Mouse (Mus musculus) embryonic facial prominence, embryonic 12.5 days (tissue): ENCODE results near the gene Zswim8. TPM values are rescaled to one million over a fixed set of nuclear protein-coding genes. Genes with fewer than 3 reads are reported as not detected.
A peak's percentile ranks its signal among the peaks of the same experiment; 100 is the strongest.

Experiments used
- ATAC-seq: fragments of 200-750 bp; cut with Nextera tagmentation; 2 replicates; pipeline ENCODE4 v1.8.0; 2017; ENCODE audit not compliant: insufficient number of reproducible peaks, insufficient read depth, low FRiP score, low TSS enrichment
- H3K27ac ChIP-seq: fragments of 300-500 bp; sonication (generic); 2 replicates; pipeline ENCODE4 v1.5.1; 2016; ENCODE audit warnings: mild to moderate bottlenecking
- H3K27me3 ChIP-seq: fragments of 300-500 bp; sonication (generic); 2 replicates; pipeline ENCODE4 v1.6.1; 2016; ENCODE audit warnings: mild to moderate bottlenecking, moderate library complexity
- H3K36me3 ChIP-seq: fragments of 300-500 bp; sonication (generic); 2 replicates; pipeline ENCODE4 v1.6.1; 2016; ENCODE audit warnings: mild to moderate bottlenecking
- H3K4me1 ChIP-seq: fragments of 300-500 bp; sonication (generic); 2 replicates; pipeline ENCODE4 v1.6.1; 2016
- H3K4me2 ChIP-seq: fragments of 300-500 bp; sonication (generic); replicated peaks from 2 replicates; pipeline ENCODE4 v1.6.1; 2016; ENCODE audit warnings: mild to moderate bottlenecking, moderate library complexity
- H3K4me3 ChIP-seq: fragments of 300-500 bp; sonication (generic); 2 replicates; pipeline ENCODE4 v1.5.1; 2016; ENCODE audit warnings: mild to moderate bottlenecking
- H3K9ac ChIP-seq: fragments of 300-500 bp; sonication (generic); 2 replicates; pipeline ENCODE4 v1.6.1; 2016; ENCODE audit warnings: mild to moderate bottlenecking, moderate library complexity
- H3K9me3 ChIP-seq: fragments of 300-500 bp; sonication (generic); 2 replicates; pipeline ENCODE4 v1.6.1; 2016; ENCODE audit warnings: mild to moderate bottlenecking, moderate library complexity
- WGBS: fragments of 180-500 bp; shearing (Covaris S2); methylation state at CpG from one replicate; pipeline ENCODE4 v1.1.7; 2016; 5-methylcytosine and 5-hydroxymethylcytosine counted together
- microRNA-seq: library from miRNA; unstranded; fragments of <30 nt; microRNA quantifications from one replicate; pipeline ENCODE4, GENCODE M21; 2017
- polyA plus RNA-seq: library from polyadenylated mRNA; unstranded; fragments of >200 nt; fragmentation: Nextera tagmentation; extraction: Ambion mirVana; gene quantifications from 2 replicates; pipeline ENCODE4 v1.2.1, GENCODE M21; 2016

Zswim8 gene
- polyA plus RNA-seq, 1 experiment from 2014 or later: 45.8 TPM

GRCm38 (mm10) chr14:20757370-20757907 is 50.1 kb downstream of the Zswim8 start:
- Histone ChIP-seq H3K9ac (no peak overlapping the region), H3K4me3 (no peak overlapping the region)

DNA sequence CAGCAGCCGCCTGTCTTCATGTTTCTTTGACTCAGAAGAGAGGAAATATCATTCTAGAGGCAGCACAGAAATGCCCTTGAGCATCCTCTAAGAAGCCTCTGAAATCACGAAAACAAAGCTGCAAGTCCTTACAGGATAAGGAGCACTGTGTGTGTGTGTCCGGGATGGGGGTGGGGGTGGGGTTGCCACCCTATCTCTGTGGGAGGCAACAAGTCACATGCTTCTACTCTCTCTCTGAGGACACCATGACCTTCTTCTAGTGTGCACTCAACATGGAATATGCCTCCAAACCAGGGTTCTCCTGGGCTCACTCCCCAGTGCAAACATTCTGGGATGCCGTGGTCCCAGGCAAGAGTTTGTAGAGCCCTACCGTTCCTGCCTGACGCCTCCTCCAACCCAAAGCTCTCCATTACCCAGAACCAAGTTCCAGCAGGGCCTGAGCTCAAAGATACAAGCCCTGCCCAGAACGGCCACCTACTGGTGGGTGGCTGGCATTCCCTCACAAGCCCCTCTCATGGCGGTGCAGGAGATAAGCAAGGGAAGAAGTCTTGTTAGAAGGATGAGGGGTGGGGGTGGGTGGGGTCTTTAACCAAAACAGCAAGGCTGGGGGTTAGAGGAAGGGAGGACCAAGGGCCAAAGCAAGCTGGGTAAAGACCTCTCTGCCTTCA is 51.5 kb downstream of the Zswim8 start:
- H3K9ac ChIP-seq: no peak overlapping the region
- H3K4me1 ChIP-seq: no peaks in the 10 kb centered on the region
- H3K27me3 ChIP-seq: no peaks in the 10 kb centered on the region
- H3K4me2 ChIP-seq: no peak overlapping the region
- 81% methylated on average over 8 of the region's 8 CpGs for WGBS
- no peak overlapping the region for H3K27ac ChIP-seq
- no peaks in the 10 kb centered on the region for H3K9me3 ChIP-seq
- no peak overlapping the region for H3K4me3 ChIP-seq
- H3K36me3 ChIP-seq: peaks cover 92% of the 10 kb centered on the region
- no peak for ATAC-seq

More at GRCm38 (mm10) chr14:20757370-20757907, 50.1 kb downstream of the Zswim8 start:
- Histone ChIP-seq H3K27ac (no peak overlapping the region), H3K4me2 (no peak overlapping the region), H3K4me1 (no peaks in the 10 kb centered on the region), H3K27me3 (no peaks in the 10 kb centered on the region), H3K9me3 (no peaks in the 10 kb centered on the region), H3K36me3 (peaks cover 87% of the 10 kb centered on the region)
- 95% methylated on average over 22 of the region's 22 CpGs for whole genome bisulfite sequencing
- no peak for ATAC-seq

DNA sequence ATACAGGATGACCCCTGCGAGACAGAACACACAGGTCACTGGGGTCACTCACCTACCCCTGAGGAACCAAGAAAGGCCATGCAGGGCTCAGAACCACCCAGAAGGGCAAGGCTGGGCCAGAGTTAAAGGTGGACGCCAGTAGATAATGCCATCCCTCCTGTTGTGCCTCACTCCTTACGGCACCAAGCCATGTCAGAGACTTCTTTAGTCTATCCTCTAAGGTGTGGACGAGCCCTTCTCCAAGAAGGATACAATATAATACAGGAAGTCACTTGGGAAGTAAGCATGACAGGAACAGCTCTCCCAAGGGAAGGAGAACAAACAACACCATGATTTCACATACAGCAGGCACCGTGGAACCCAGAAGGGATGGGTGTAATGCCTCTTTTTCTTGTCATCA is 57.6 kb downstream of the Zswim8 start:
- Histone ChIP-seq H3K9ac (no peak overlapping the region), H3K27me3 (no peaks in the 10 kb centered on the region), H3K4me1 (no peaks in the 10 kb centered on the region; the same call in 1 of the 2 replicates), H3K4me3 (no peak overlapping the region), H3K27ac (no peak overlapping the region), H3K4me2 (no peak overlapping the region), H3K36me3 (peaks cover 73% of the 10 kb centered on the region), H3K9me3 (no peaks in the 10 kb centered on the region)
- WGBS: 81% methylated on average over 5 of the region's 5 CpGs
- no peak for ATAC-seq

DNA sequence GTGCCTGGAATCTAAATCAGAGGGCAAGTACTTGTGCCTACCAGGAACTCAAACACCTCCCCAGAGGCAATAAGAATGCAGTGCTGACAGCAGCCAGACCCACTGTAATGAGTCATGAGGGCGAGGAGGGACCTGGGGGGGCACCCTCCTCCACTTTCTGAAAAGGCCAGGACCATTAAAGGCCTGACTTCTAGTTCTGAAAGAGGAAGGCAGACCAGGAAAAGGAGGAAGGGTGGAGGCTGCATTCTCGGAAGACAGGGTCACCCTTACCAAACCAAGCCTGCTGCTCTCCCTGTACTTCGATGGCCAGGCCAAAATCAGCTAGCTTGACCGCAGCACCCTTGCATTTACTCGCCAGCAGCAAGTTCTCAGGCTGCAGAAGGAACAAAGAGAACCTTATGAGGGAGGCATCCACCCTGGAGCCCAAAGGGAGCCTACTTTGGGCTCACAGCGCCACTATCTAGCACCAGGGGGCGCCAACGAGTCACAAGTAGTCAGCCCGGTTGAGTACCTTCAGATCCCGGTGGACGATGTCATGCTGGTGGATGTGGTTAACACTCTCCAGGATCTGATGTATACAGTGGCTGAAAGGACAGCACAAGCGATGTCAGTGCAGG is 58.4 kb downstream of the Zswim8 start:
- Histone ChIP-seq H3K9ac (no peak overlapping the region), H3K9me3 (no peaks in the 10 kb centered on the region), H3K27ac (no peak overlapping the region; the same call in 1 of the 2 replicates), H3K4me2 (no peak overlapping the region), H3K4me1 (no peaks in the 10 kb centered on the region; the same call in 1 of the 2 replicates), H3K4me3 (no peak overlapping the region), H3K36me3 (peaks cover 70% of the 10 kb centered on the region), H3K27me3 (no peaks in the 10 kb centered on the region)
- ATAC-seq: peak; percentile 77
- 22% methylated on average over 12 of the region's 12 CpGs for WGBS

GRCm38 (mm10) chr14:20767936-20768335 is 60.6 kb downstream of the Zswim8 start:
- peaks cover 51% of the 10 kb centered on the region for H3K36me3 ChIP-seq
- ATAC-seq: no peak
- H3K4me2 ChIP-seq: no peak overlapping the region
- no peaks in the 10 kb centered on the region; the same call in 1 of the 2 replicates for H3K4me1 ChIP-seq
- H3K27me3 ChIP-seq: no peaks in the 10 kb centered on the region
- no peak overlapping the region for H3K4me3 ChIP-seq
- 93% methylated on average over 7 of the region's 7 CpGs for WGBS
- no peaks in the 10 kb centered on the region for H3K9me3 ChIP-seq
- H3K9ac ChIP-seq: no peak overlapping the region
- H3K27ac ChIP-seq: no peak overlapping the region

GRCm38 (mm10) chr14:20768581-20768980 is 61.2 kb downstream of the Zswim8 start:
- H3K36me3 ChIP-seq: peaks cover 46% of the 10 kb centered on the region
- no peak overlapping the region for H3K9ac ChIP-seq
- 62% methylated on average over 5 of the region's 5 CpGs for WGBS
- no peak overlapping the region for H3K27ac ChIP-seq
- no peaks in the 10 kb centered on the region for H3K27me3 ChIP-seq
- no peak overlapping the region for H3K4me2 ChIP-seq
- no peak for ATAC-seq
- H3K4me1 ChIP-seq: no peaks in the 10 kb centered on the region; the same call in 1 of the 2 replicates
- no peak overlapping the region for H3K4me3 ChIP-seq
- H3K9me3 ChIP-seq: no peaks in the 10 kb centered on the region

DNA sequence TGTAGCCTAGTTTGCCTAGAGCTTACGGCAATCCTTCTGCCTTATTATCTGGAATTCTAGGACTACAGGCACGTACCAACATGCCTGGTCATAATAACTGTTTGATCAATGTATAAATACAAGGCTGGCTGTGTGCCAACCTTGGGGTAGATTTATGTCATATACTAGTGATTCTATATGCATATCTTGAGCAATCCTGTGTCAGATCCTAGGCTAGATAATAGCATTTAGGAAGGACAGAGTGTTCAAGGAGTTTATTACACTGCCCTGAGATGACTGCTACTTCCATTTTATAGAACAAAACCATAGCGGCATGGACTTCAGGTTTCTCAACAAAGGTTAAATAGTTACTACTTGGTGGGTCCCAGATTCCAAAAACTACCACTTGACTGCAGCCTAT is 64.6 kb downstream of the Zswim8 start:
- peaks cover 8% of the 10 kb centered on the region; the same call in 1 of the 2 replicates for H3K4me1 ChIP-seq
- H3K9ac ChIP-seq: no peak overlapping the region
- WGBS: 90% methylated on average over 3 of the region's 3 CpGs
- H3K27ac ChIP-seq: no peak overlapping the region
- no peak overlapping the region for H3K4me3 ChIP-seq
- H3K4me2 ChIP-seq: no peak overlapping the region
- H3K9me3 ChIP-seq: no peaks in the 10 kb centered on the region
- H3K36me3 ChIP-seq: peaks cover 31% of the 10 kb centered on the region
- no peaks in the 10 kb centered on the region for H3K27me3 ChIP-seq
- no peak for ATAC-seq

- 83% methylated on average over 6 of the region's 6 CpGs for WGBS
- no peak overlapping the region for H3K9ac ChIP-seq
- peaks cover 8% of the 10 kb centered on the region; the same call in 1 of the 2 replicates for H3K4me1 ChIP-seq
- H3K27ac ChIP-seq: no peak overlapping the region
- no peaks in the 10 kb centered on the region for H3K27me3 ChIP-seq
- H3K36me3 ChIP-seq: peaks cover 38% of the 10 kb centered on the region
- H3K4me2 ChIP-seq: no peak overlapping the region
- H3K9me3 ChIP-seq: no peaks in the 10 kb centered on the region
- H3K4me3 ChIP-seq: no peak overlapping the region
- no peak for ATAC-seq
Measured at GRCm38 (mm10) chr14:20772808-20773207, 65.5 kb downstream of the Zswim8 start.

Small RNAs within 50 kb of the gene (microRNA-seq; reads per million reads assigned to microRNA genes)
- gene Mir6946: 1.6 reads per million

Other genes starting within 250 kb of the Zswim8 start
- 30.8 and 34.0 TPM in 2 replicates for gene Anxa7, start 227.4 kb upstream of the Zswim8 start, polyA plus RNA-seq
- gene Mss51, start 210.7 kb upstream of the Zswim8 start, polyA plus RNA-seq: 1.4 and 1.6 TPM in 2 replicates
- gene Ppp3cb, start 161.0 kb upstream of the Zswim8 start, polyA plus RNA-seq: 59.5 and 62.4 TPM in 2 replicates
- gene Usp54, start 66.5 kb upstream of the Zswim8 start, polyA plus RNA-seq: 10.6 and 11.1 TPM in 2 replicates
- 0.45 and 0.63 TPM in 2 replicates for gene Myoz1, start 51.0 kb upstream of the Zswim8 start, polyA plus RNA-seq
- 6.7 and 8.6 TPM in 2 replicates for gene Synpo2l, start 39.2 kb upstream of the Zswim8 start, polyA plus RNA-seq
- 97.3 and 100 TPM in 2 replicates for gene Sec24c, start 33.2 kb upstream of the Zswim8 start, polyA plus RNA-seq
- 27.4 and 29.3 TPM in 2 replicates for gene Fut11, start 12.6 kb upstream of the Zswim8 start, polyA plus RNA-seq
- 233 and 238 TPM in 2 replicates for gene Chchd1, start 4.5 kb upstream of the Zswim8 start, polyA plus RNA-seq
- 34.7 and 35.1 TPM in 2 replicates for gene Ndst2, start 27.0 kb downstream of the Zswim8 start, polyA plus RNA-seq
- gene Camk2g, start 86.5 kb downstream of the Zswim8 start, polyA plus RNA-seq: 68.7 and 76.5 TPM in 2 replicates
- gene Plau, start 129.1 kb downstream of the Zswim8 start, polyA plus RNA-seq: 0.99 and 1.2 TPM in 2 replicates
- 45.3 and 49.9 TPM in 2 replicates for gene Vcl, start 221.8 kb downstream of the Zswim8 start, polyA plus RNA-seq